Comparison of ENCODE assay signal across 7 mouse cellular contexts in genomic region chr4:131723415-131724080, GRCm38 (mm10).
DNase-seq lines count a peak whose midpoint lies in the region; ATAC-seq and TF ChIP-seq lines count a peak whose summit lies in the region.

No protein-coding gene starts in this region.

- H3K9me3 ChIP-seq in CH12.LX (replicated peaks; ENCODE audit: low read length) (no peaks in the 10 kb centered on the region), MEL (replicated peaks; ENCODE audit: insufficient read depth, low read length) (no peaks in the 10 kb centered on the region)
- no peaks in the 10 kb centered on the region for H3K9me3 ChIP-seq in stomach, embryonic 16.5 days (replicated peaks; ENCODE audit: control insufficient read depth, low read length)

- H3K36me3 ChIP-seq in CH12.LX (replicated peaks in 1 of 2; ENCODE audit: control insufficient read depth in 1 of 2, insufficient read depth in 1 of 2, low read length in 1 of 2): no peaks in the 10 kb centered on the region
- H3K36me3 ChIP-seq in MEL (ENCODE audit: control insufficient read depth in 1 of 2, insufficient read depth in 2 of 2, low read length in 2 of 2): no peaks in the 10 kb centered on the region
- no peaks in the 10 kb centered on the region for H3K36me3 ChIP-seq in stomach, embryonic 16.5 days (ENCODE audit: control insufficient read depth, insufficient read depth, low read length)

- TF ChIP-seq RAD21 in CH12.LX (IDR thresholded peaks at IDR 0.05; ENCODE audit: low read depth, low read length): peak; percentile 57
- no peak for TF ChIP-seq RAD21 in MEL (IDR thresholded peaks at IDR 0.05; ENCODE audit: low read depth, low read length)

- H3K4me3 ChIP-seq in CH12.LX (replicated peaks in 1 of 3; ENCODE audit: low read depth in 2 of 3, low read length in 2 of 3, poor library complexity in 1 of 3): no peak overlapping the region
- H3K4me3 ChIP-seq in MEL (ENCODE audit: control insufficient read depth in 1 of 2, insufficient read depth in 1 of 2, low read depth in 2 of 2, low read length in 2 of 2): no peak overlapping the region
- no peak overlapping the region for H3K4me3 ChIP-seq in cerebellum, adult 2 months (replicated peaks; ENCODE audit: insufficient read depth, low read depth, low read length)
- H3K4me3 ChIP-seq in gastrocnemius, adult 2 months: no peak overlapping the region
- no peak overlapping the region for H3K4me3 ChIP-seq in lung, adult 2 months (replicated peaks; ENCODE audit: extremely low read depth, low read depth, low read length)
- no peak overlapping the region for H3K4me3 ChIP-seq in stomach, embryonic 16.5 days (replicated peaks; ENCODE audit: low read length)

- no peak for ATAC-seq in stomach, embryonic 16.5 days (ENCODE audit: insufficient read depth, low FRiP score)

- TF ChIP-seq POLR2A in CH12.LX (IDR thresholded peaks at IDR 0.05; ENCODE audit: low read depth, low read length) (no peak), MEL (IDR thresholded peaks at IDR 0.05; ENCODE audit: control insufficient read depth in 1 of 2, insufficient read depth in 1 of 2, low read depth in 1 of 2, low read length in 2 of 2, poor library complexity in 1 of 2) (no peak)
- no peak for TF ChIP-seq POLR2A in cerebellum, adult 2 months (IDR thresholded peaks at IDR 0.05; ENCODE audit: borderline replicate concordance, insufficient read depth, low read length)
- no peak for TF ChIP-seq POLR2A in lung, adult 2 months (IDR thresholded peaks at IDR 0.05; ENCODE audit: borderline replicate concordance, extremely low read depth, low read depth, low read length)

- H3K4me2 ChIP-seq in CH12.LX (ENCODE audit: insufficient read depth, low read depth, poor library complexity, severe bottlenecking): no peak overlapping the region
- H3K4me2 ChIP-seq in stomach, embryonic 16.5 days (ENCODE audit: low read depth, low read length): no peak overlapping the region

- 35% methylated on average over 11 of the region's 11 CpGs for WGBS in cerebellum, adult 2 months
- WGBS in lung, adult 2 months: 43% methylated on average over 11 of the region's 11 CpGs
- 54% methylated on average over 11 of the region's 11 CpGs for WGBS in stomach, embryonic 16.5 days

- TF ChIP-seq CTCF in CH12.LX (conservative IDR thresholded peaks at IDR 0.05 in 1 of 2, IDR thresholded peaks at IDR 0.05 in 1 of 2; ENCODE audit: low read depth in 2 of 2, low read length in 2 of 2) (peak; percentile 65 to 76), MEL (IDR thresholded peaks at IDR 0.05 in 2 of 3, conservative IDR thresholded peaks at IDR 0.05 in 1 of 3; ENCODE audit: control insufficient read depth in 1 of 3, insufficient read depth in 1 of 3, low read depth in 2 of 3, low read length in 3 of 3, poor library complexity in 1 of 3, severe bottlenecking in 1 of 3) (peak in 2 of 3 experiments; percentile 8 to 18; a peak in 1 of 6 replicates)
- TF ChIP-seq CTCF in cerebellum, adult 2 months (IDR thresholded peaks at IDR 0.05; ENCODE audit: borderline replicate concordance, insufficient read depth, low read depth, low read length): peak; percentile 67
- TF ChIP-seq CTCF in gastrocnemius, adult 2 months (IDR thresholded peaks at IDR 0.05): peak; percentile 65
- peak; percentile 84 for TF ChIP-seq CTCF in lung, adult 2 months (IDR thresholded peaks at IDR 0.05; ENCODE audit: insufficient read depth, low read length)

- intact Hi-C loops in gastrocnemius, adult 2 months (cut with DNase I): loop anchor here (5.0 kb wide), 1 partner anchor 114 kb away; the partner anchor contains the start of gene Ptpru

- TF ChIP-seq EP300 in CH12.LX (IDR thresholded peaks at IDR 0.05; ENCODE audit: low read length) (no peak), MEL (IDR thresholded peaks at IDR 0.05; ENCODE audit: low read depth in 1 of 2, low read length in 2 of 2) (no peak)

- no peak overlapping the region for H3K9ac ChIP-seq in CH12.LX (ENCODE audit: insufficient read depth, low read depth)
- no peak overlapping the region for H3K9ac ChIP-seq in MEL (ENCODE audit: control insufficient read depth, low read depth, low read length, poor library complexity, severe bottlenecking)
- no peak overlapping the region for H3K9ac ChIP-seq in stomach, embryonic 16.5 days (ENCODE audit: low read length)

- H3K27ac ChIP-seq in CH12.LX (ENCODE audit: insufficient read depth, low read depth): no peak overlapping the region
- H3K27ac ChIP-seq in MEL (ENCODE audit: control insufficient read depth, low read depth, low read length): no peak overlapping the region
- no peak overlapping the region for H3K27ac ChIP-seq in cerebellum, adult 2 months (ENCODE audit: insufficient read depth, low read length)
- H3K27ac ChIP-seq in gastrocnemius, adult 2 months: no peak overlapping the region
- H3K27ac ChIP-seq in stomach, embryonic 16.5 days (ENCODE audit: low read length): peak overlapping the region; percentile 61; the same call in 1 of the 2 replicates

- DNase-seq in CH12.LX (ENCODE audit: extremely low read depth) (peak; percentile 24), MEL (ENCODE audit: low read depth, low spot score) (no peak)
- peak; percentile 62 to 67 for DNase-seq in cerebellum, adult 2 months
- peak; percentile 63 for DNase-seq in gastrocnemius, adult 2 months
- peak; percentile 85 to 92 for DNase-seq in kidney, postnatal 36 days
- DNase-seq in lung, adult 2 months: peak; percentile 74

- H3K4me1 ChIP-seq in CH12.LX (ENCODE audit: control insufficient read depth in 1 of 2, insufficient read depth in 2 of 2) (no peaks in the 10 kb centered on the region), MEL (ENCODE audit: control insufficient read depth in 1 of 2, insufficient read depth in 2 of 2, low read length in 2 of 2) (no peaks in the 10 kb centered on the region)
- H3K4me1 ChIP-seq in cerebellum, adult 2 months (ENCODE audit: control insufficient read depth, insufficient read depth, low read length): peaks cover 12% of the 10 kb centered on the region
- H3K4me1 ChIP-seq in lung, adult 2 months (ENCODE audit: control insufficient read depth, insufficient read depth, low read length): peaks cover 10% of the 10 kb centered on the region; the same call in 1 of the 2 replicates
- H3K4me1 ChIP-seq in stomach, embryonic 16.5 days (ENCODE audit: control insufficient read depth, insufficient read depth, low read length): peaks cover 5% of the 10 kb centered on the region; the same call in 1 of the 2 replicates

- dilution Hi-C loops in CH12.LX (cut with MboI; ENCODE audit: extremely low pct_ligation_motif_present, extremely low pct_unique_long_range_greater_than_20kb, low sequenced_read_pairs): no loop called here

- no peaks in the 10 kb centered on the region for H3K79me2 ChIP-seq in CH12.LX (replicated peaks; ENCODE audit: control insufficient read depth, extremely low read depth, insufficient read depth, poor library complexity, severe bottlenecking)
- H3K79me2 ChIP-seq in MEL (ENCODE audit: control insufficient read depth, insufficient read depth, low read length, poor library complexity): no peaks in the 10 kb centered on the region

- H3K27me3 ChIP-seq in CH12.LX (replicated peaks) (peaks cover 90% of the 10 kb centered on the region), MEL (ENCODE audit: control insufficient read depth in 1 of 2, insufficient read depth in 2 of 2, low read length in 2 of 2) (no peaks in the 10 kb centered on the region; a peak in 1 of 4 replicates)
- H3K27me3 ChIP-seq in cerebellum, adult 2 months (ENCODE audit: control insufficient read depth, insufficient read depth, low read length): no peaks in the 10 kb centered on the region
- no peaks in the 10 kb centered on the region for H3K27me3 ChIP-seq in stomach, embryonic 16.5 days (ENCODE audit: control insufficient read depth, insufficient read depth, low read length)

- in situ Hi-C loops in CH12.LX (cut with MboI; ENCODE audit: low pct_ligation_motif_present, low pct_unique_long_range_greater_than_20kb, low sequenced_read_pairs): no loop called here

TF ChIP-seq in CH12.LX, 34 proteins besides CTCF, POLR2A, EP300 and RAD21:
- TF ChIP-seq SMC3 (IDR thresholded peaks at IDR 0.05; ENCODE audit: low read depth, low read length) (peak; percentile 76), MYC (IDR thresholded peaks at IDR 0.05; ENCODE audit: low read depth, low read length) (no peak)
TF ChIP-seq in CH12.LX: peak in this region for 1.

TF ChIP-seq in MEL, 35 proteins besides CTCF, POLR2A, EP300 and RAD21:
- TF ChIP-seq USF2 (IDR thresholded peaks at IDR 0.05; ENCODE audit: borderline replicate concordance in 1 of 2, insufficient read depth in 1 of 2, low read depth in 1 of 2, low read length in 2 of 2) (no peak), TAL1 (IDR thresholded peaks at IDR 0.05; ENCODE audit: low read length) (no peak), MAZ (IDR thresholded peaks at IDR 0.05; ENCODE audit: low read depth, low read length) (no peak), RCOR1 (IDR thresholded peaks at IDR 0.05; ENCODE audit: low read depth, low read length) (no peak), ZMIZ1 (IDR thresholded peaks at IDR 0.05; ENCODE audit: low read depth, low read length) (no peak), MYB (IDR thresholded peaks at IDR 0.05; ENCODE audit: low read depth, low read length) (no peak), GATA1 (IDR thresholded peaks at IDR 0.05; ENCODE audit: low read depth, low read length) (no peak), NELFE (IDR thresholded peaks at IDR 0.05; ENCODE audit: low read depth, low read length) (no peak), MYC (IDR thresholded peaks at IDR 0.05; ENCODE audit: low read depth, low read length) (no peak), E2F4 (IDR thresholded peaks at IDR 0.05; ENCODE audit: borderline replicate concordance, low read depth, low read length) (no peak), MAFK (IDR thresholded peaks at IDR 0.05; ENCODE audit: borderline replicate concordance, low read depth, low read length) (no peak), MEF2A (IDR thresholded peaks at IDR 0.05; ENCODE audit: extremely low read depth, insufficient replicate concordance, low read depth, low read length, poor library complexity, severe bottlenecking) (no peak), TBP (IDR thresholded peaks at IDR 0.05; ENCODE audit: low read depth, low read length) (no peak), ZKSCAN1 (IDR thresholded peaks at IDR 0.05; ENCODE audit: low read depth, low read length) (no peak), MXI1 (IDR thresholded peaks at IDR 0.05; ENCODE audit: low read depth, low read length) (no peak), NRF1 (IDR thresholded peaks at IDR 0.05; ENCODE audit: insufficient read depth, low read depth, low read length, poor library complexity, severe bottlenecking) (no peak), ZNF384 (IDR thresholded peaks at IDR 0.05; ENCODE audit: low read depth, low read length) (no peak), POLR2AphosphoS5 (IDR thresholded peaks at IDR 0.05; ENCODE audit: borderline replicate concordance, low read depth, low read length) (no peak), SIN3A (IDR thresholded peaks at IDR 0.05; ENCODE audit: low read length) (no peak), KAT2A (conservative IDR thresholded peaks at IDR 0.05; ENCODE audit: low read depth, low read length) (no peak)
TF ChIP-seq in MEL: peak in this region for 0.

Comparison
In these comparisons a context has a peak if more than half of its experiments do, and no peak if none do; other contexts are left out.
1. CTCF ChIP-seq: peak in every context shown above with its lines; median percentile 84 in lung, adult 2 months; 70 in CH12.LX; 67 in cerebellum, adult 2 months; 65 in gastrocnemius, adult 2 months; 13 in MEL.
2. Of the 35 proteins assayed by ChIP-seq in both MEL and CH12.LX: peak only in MEL: none; only in CH12.LX: RAD21 and SMC3; in both: CTCF; in neither: 32.